Mouse (Mus musculus) embryonic fibroblast, embryonic 13.5 days (primary cell): ENCODE results near the gene Acaa1a. TPM values are rescaled to one million over a fixed set of nuclear protein-coding genes. Genes with fewer than 3 reads are reported as not detected.

Experiments used
- H3K27ac ChIP-seq: 2 replicates; pipeline ENCODE4 v1.5.1; 2012; ENCODE audit warnings: low read length, control low read depth, inconsistent platforms; ENCODE audit not compliant: insufficient read depth
- H3K4me1 ChIP-seq: 2 replicates; pipeline ENCODE4 v1.6.1; 2011; ENCODE audit warnings: low read length; ENCODE audit not compliant: control insufficient read depth, insufficient read depth
- H3K4me3 ChIP-seq: 2 replicates; pipeline ENCODE4 v1.5.1; 2011; ENCODE audit warnings: mild to moderate bottlenecking, control low read depth, low read length; ENCODE audit not compliant: insufficient read depth
- CTCF ChIP-seq: IDR thresholded peaks from 2 replicates; pipeline ENCODE4 v1.5.1; 2011; ENCODE audit warnings: mild to moderate bottlenecking, control low read depth, low read length, moderate library complexity, borderline replicate concordance; ENCODE audit not compliant: insufficient read depth
- POLR2A ChIP-seq: IDR thresholded peaks from 2 replicates; pipeline ENCODE4 v1.6.1; 2011; ENCODE audit warnings: low read depth, mild to moderate bottlenecking, control low read depth, low read length, moderate library complexity
- polyA plus RNA-seq: library from polyadenylated mRNA; stranded (reverse); fragments of >200 nt; gene quantifications from 2 replicates; pipeline ENCODE4 v1.2.4, GENCODE M21; 2011; ENCODE audit warnings: low read depth; ENCODE audit not compliant: missing spikeins, insufficient read length

Gene Acaa1a
- polyA plus RNA-seq, 1 experiment, result 42.4 TPM

DNA sequence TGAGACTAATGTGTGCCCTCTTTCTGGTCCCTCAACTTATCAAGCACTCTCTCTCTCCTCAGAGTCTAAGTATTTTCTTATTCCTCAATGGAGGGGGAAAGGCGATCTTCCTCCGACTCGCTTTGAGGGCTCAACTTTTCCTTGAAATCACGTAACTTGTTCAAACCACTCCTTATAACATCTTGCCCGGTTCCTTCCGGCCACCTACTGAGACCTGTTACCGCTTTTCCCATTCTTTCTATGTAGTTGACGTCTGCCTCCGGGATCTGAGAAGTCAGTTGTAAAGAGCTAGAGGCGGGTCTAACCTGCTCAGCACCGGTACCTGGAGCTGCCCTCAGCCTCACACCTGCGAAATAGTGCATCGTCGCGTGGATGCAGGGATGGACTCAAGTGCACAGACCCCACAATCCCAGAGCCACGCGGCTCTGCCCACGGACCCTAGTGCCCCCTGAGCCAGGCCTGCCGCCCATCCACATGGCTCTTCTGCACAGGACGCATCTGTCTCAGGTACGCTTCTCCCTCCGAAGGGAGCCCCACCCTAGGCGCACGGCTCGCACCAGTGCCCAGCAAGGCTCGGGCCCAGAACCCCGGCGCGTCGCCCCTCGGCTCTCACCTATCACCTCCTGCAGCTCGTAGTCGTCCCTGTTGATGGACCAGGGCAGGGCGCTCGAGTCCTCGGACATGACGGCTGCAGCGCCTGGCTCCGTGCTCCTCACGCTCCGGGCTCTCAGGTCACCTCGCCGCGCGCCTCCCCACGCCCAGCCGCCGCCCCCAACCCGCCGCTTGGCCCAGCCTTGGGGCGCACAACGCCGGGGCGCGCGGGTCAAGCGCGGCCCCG is 17.9 kb upstream of the Acaa1a start:
- Histone ChIP-seq H3K4me1 (peaks cover 11% of the 10 kb centered on the region), H3K4me3 (peak overlapping the region; percentile 87), H3K27ac (peak overlapping the region; percentile 54)
- TF ChIP-seq POLR2A, result no peak
- no peak for TF ChIP-seq CTCF

DNA sequence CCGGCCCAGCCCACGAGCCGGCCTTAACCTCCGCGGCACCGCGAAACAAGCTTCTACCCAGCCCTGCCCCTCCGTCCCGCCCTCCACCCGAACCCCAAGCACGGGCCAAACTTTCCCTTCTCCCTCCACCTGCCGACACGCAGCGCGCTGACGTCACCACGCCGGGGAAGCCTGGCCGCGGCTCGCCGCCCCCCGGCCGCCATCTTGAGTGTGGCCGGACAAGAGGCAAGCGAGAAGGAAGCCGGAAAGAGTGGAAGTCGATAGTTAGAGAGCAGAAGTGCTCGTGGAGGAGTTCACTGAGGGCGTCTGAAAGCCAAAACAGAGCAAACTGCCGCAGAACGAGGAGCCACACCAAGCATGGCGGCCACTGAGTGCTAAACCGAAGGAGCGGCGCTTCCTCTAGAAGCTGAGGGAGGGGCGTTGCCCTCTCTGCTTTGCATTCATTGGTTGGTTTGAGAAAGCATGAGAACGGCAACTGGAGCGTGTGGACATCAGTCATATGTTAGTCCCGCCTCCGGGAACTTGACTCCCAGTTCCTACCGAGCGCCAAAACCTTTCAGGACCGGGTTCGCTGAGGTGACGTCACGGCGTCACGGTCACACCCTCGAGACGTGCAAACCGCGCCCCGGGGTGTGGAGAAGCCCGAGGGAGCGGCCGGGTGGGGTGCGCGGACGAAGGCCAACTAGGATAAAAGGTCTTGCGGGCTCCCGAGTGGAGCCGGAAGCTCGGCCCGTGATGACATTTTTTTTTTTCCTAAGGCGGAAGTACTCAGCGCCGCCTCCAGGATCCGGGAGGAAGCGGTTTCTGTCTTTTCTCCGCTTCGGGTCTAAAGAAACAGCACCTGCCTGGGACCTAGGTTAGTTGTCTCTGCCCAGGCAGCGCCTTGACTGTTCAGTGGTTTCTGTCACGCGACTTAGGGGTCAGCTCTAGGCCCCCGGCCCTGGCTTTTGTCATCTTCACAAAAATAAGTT is 16.9 kb upstream of the Acaa1a start, which contains the start of gene Oxsr1:
Gene Oxsr1, minus strand, starts transcription at position 139 of the 971 bp plus-strand sequence.
- H3K4me1 ChIP-seq, result peaks cover 11% of the 10 kb centered on the region
- H3K27ac ChIP-seq, result peak within 1 kb of the TSS; percentile 72
- peak within 1 kb of the TSS; percentile 87 for H3K4me3 ChIP-seq
- TF ChIP-seq CTCF (no peak), POLR2A (peak; percentile 79)

DNA sequence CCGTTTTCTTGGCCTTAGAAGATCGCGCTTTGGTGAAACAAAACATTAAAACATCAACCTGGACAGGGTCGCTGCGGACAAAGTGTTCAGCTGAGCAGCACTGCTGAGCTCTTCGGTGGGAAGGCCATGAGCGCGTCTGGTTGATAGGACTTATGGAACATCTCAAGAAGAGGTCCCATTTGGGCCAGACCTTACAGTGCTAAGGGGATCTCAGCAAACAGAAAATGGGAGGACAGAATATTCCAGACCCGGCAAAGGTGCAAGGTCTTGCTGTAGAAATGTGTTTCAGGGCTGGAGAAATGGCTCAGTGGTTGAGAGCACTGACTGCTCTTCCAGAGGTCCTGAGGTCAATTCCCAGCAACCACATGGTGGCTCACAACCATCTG is 16.2 kb upstream of the Acaa1a start:
- Histone ChIP-seq H3K4me1 (peaks cover 10% of the 10 kb centered on the region), H3K4me3 (peak overlapping the region; percentile 57), H3K27ac (peak overlapping the region; percentile 72)
- TF ChIP-seq POLR2A (no peak), CTCF (no peak)

DNA sequence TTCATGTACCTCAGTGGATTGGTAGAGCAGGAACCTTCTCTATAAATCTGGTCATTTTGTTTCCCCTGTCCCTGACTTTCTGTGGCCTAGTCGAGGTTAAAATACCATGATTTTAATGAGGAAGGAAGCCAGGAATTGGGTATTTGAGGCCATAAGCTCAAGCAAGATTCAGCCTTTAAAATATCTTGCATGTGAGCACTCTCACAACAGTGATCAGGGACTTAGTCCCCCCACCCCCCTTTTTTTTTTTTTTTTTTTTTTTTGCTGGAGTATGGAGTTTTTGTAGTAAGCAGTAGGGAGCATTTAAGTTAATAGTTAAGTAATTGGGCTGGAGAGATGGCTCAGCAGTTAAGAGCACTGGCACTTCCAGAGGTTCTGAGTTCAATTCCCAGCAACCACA is 15.3 kb upstream of the Acaa1a start:
- Histone ChIP-seq H3K27ac (no peak overlapping the region), H3K4me1 (peaks cover 4% of the 10 kb centered on the region; the same call in 1 of the 2 replicates), H3K4me3 (no peak overlapping the region)
- TF ChIP-seq CTCF (no peak), POLR2A (no peak)

DNA sequence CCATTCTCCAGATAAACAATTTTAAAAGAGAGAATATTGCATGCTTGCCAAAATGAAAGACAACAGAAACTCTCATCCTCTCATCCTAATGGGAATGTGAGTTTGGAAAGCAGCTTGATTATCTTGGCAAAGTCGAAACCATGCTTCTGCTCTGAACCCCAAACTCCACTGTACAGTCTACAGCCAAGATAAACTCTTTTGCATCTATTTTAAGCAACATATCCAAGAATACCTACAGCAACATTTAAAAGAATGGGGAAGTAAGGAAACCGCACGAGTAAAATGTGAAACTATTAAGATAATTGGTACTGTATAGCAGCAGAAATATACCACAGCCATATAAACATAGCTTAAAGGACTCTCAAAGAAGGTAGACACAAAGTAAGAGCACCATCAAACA is 11.0 kb upstream of the Acaa1a start:
- TF ChIP-seq POLR2A (no peak), CTCF (no peak)
- no peaks in the 10 kb centered on the region for H3K4me1 ChIP-seq
- no peak overlapping the region for H3K4me3 ChIP-seq
- H3K27ac ChIP-seq, result peak overlapping the region; percentile 59; the same call in 1 of the 2 replicates

DNA sequence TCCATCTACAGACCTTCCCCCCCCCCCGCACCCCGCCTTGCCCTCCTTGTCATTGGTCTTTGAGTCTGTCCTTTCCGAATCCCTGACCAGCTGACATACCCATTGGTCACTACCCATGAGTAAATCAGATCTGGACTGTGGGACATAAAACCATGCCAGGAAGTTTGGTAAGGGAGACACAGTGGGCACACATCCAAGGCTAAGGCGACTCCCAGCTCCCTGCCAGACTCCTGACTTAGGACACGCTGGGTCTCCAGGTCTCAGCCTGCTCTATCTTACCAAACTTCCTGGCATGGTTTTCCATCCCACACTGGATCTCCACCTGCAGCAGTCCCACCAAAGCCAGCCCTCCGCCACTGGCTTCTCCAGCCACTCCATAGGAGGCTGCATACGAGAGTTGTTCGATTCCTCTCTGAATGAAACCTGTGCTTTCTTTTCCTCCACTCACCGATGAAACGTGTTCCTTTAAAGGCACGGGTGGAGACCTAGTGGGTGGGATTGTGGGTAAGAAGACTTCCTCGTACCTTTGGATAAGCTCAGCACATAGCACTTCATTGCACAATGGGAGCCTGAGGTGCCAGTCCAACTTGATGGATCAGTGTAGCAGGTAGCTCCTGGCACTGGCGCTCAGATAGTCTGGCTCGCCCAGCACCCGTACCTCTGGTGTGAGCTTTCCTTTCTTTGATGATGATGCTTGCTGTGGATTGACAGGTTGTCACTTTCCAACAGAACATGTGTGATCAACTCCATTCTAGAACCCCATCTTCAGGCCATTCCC is 9.1 kb upstream of the Acaa1a start:
- no peak for TF ChIP-seq POLR2A
- no peak for TF ChIP-seq CTCF

DNA sequence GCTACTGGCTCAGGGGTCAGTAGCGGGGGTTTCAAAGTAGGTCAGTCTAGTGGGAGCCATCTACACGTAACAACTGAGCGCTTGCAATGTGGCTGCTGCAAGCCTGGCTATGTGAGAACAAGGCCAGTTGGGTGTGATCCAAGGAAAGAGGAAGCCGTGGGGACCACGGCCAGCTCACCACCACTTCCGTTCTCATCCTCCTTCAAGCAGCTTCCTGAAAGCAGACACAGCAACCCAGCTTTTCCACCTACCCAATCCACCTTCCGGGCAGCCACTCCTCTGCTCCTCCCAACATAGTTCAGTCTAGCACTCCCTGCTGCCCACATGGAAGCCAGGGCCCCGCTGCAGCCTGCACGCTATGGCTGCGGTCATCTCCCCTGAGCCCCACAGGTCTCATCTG is 5.2 kb upstream of the Acaa1a start:
- Histone ChIP-seq H3K4me3 (no peak overlapping the region), H3K4me1 (peaks cover 3% of the 10 kb centered on the region; the same call in 1 of the 2 replicates), H3K27ac (no peak overlapping the region)
- TF ChIP-seq POLR2A (no peak), CTCF (no peak)

More for the DNA sequence above, 9.1 kb upstream of the Acaa1a start:
- no peak overlapping the region for H3K4me3 ChIP-seq
- no peak overlapping the region for H3K27ac ChIP-seq
- H3K4me1 ChIP-seq, result no peaks in the 10 kb centered on the region; the same call in 1 of the 2 replicates

DNA sequence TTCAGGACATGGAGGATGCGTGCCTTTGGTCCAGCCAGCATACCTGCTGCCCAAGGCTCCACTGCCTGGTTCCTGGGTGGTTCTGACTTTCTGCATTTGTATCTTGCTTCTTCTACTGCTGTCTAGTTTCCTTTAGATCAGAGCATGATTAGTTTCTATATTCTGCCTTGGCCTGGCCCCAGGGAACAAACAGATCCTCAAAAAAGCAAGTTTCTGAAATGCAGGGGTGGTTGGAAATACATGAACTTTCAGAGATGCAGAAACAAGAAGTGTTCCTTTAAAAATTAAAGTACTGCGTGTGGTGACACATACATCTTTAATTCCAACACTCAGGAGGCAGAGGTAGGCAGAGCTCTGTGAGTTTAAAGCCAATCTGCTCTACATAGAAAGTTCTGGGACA is 4.6 kb upstream of the Acaa1a start:
- peaks cover 3% of the 10 kb centered on the region; the same call in 1 of the 2 replicates for H3K4me1 ChIP-seq
- TF ChIP-seq POLR2A (no peak), CTCF (no peak)
- H3K4me3 ChIP-seq, result no peak overlapping the region
- H3K27ac ChIP-seq, result no peak overlapping the region

GRCm38 (mm10) chr9:119335571-119335970 is 3.9 kb upstream of the Acaa1a start:
- TF ChIP-seq POLR2A, result no peak
- no peak for TF ChIP-seq CTCF

More at GRCm38 (mm10) chr9:119335571-119335970, 3.9 kb upstream of the Acaa1a start:
- peaks cover 3% of the 10 kb centered on the region; the same call in 1 of the 2 replicates for H3K4me1 ChIP-seq
- H3K27ac ChIP-seq, result no peak overlapping the region
- H3K4me3 ChIP-seq, result no peak overlapping the region
